Mouse (Mus musculus) hindbrain, embryonic 13.5 days (tissue): ENCODE measurements at regions not wholly inside any gene's neighbourhood (a gene's known extent, or its start where the extent isn't known, plus 50 kb on each side); places are given as distances from the start of the nearest gene placed in this dataset.
A peak's percentile ranks its signal among the peaks of the same experiment; 100 is the strongest.

Experiments used
- ATAC-seq: fragments of 200-750 bp; cut with Nextera tagmentation; 2 replicates; pipeline ENCODE4 v1.8.0; 2017; ENCODE audit warnings: moderate TSS enrichment; ENCODE audit not compliant: low FRiP score
- H3K27ac ChIP-seq: fragments of 300-500 bp; sonication (generic); 2 replicates; pipeline ENCODE4 v1.5.1; 2015; ENCODE audit warnings: inconsistent platforms, mild to moderate bottlenecking, moderate library complexity
- H3K27me3 ChIP-seq: fragments of 300-500 bp; sonication (generic); 2 replicates; pipeline ENCODE4 v1.6.1; 2015; ENCODE audit warnings: mild to moderate bottlenecking, inconsistent platforms
- H3K36me3 ChIP-seq: fragments of 300-500 bp; sonication (generic); 2 replicates; pipeline ENCODE4 v1.6.1; 2015; ENCODE audit warnings: mild to moderate bottlenecking, inconsistent platforms
- H3K4me1 ChIP-seq: fragments of 300-500 bp; sonication (generic); replicated peaks from 2 replicates; pipeline ENCODE4 v1.6.1; 2015; ENCODE audit warnings: inconsistent platforms
- H3K4me2 ChIP-seq: fragments of 300-500 bp; sonication (generic); 2 replicates; pipeline ENCODE4 v1.6.1; 2015; ENCODE audit warnings: inconsistent platforms, mild to moderate bottlenecking, moderate library complexity
- H3K4me3 ChIP-seq: fragments of 300-500 bp; sonication (generic); 2 replicates; pipeline ENCODE4 v1.5.1; 2015; ENCODE audit warnings: mild to moderate bottlenecking, inconsistent platforms
- H3K9ac ChIP-seq: fragments of 300-500 bp; sonication (generic); 2 replicates; pipeline ENCODE4 v1.6.1; 2015; ENCODE audit warnings: mild to moderate bottlenecking, inconsistent platforms
- H3K9me3 ChIP-seq: fragments of 300-500 bp; sonication (generic); 2 replicates; pipeline ENCODE4 v1.6.1; 2016; ENCODE audit warnings: inconsistent platforms
- WGBS: fragments of 180-500 bp; shearing (Covaris S2); methylation state at CpG from one replicate; pipeline ENCODE4 v1.1.7; 2015; 5-methylcytosine and 5-hydroxymethylcytosine counted together

DNA sequence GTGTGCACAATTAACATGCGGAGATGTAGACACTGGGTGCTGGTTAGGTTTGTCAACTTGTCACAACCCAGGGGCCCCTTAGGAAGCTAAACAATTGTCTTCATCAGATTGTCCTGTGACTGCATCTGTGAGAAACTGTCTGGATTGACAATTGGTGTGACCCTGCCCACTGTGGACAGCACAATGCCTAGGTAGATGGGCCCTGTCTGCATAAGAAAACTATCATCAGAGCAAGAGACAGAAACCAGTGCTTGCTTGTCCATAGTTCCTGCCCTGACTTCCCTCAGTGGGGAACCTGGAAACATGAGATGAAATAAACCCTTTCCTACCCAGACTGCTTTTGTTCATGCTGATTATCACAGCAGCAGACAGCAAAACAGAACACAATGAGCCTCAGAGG is 63.5 kb upstream of the Tyw5 start:
- H3K9me3 ChIP-seq: no peaks in the 10 kb centered on the region
- no peaks in the 10 kb centered on the region for H3K4me1 ChIP-seq
- no peak overlapping the region for H3K9ac ChIP-seq
- no peaks in the 10 kb centered on the region for H3K36me3 ChIP-seq
- WGBS: 72% methylated on average over 1 of the region's 1 CpGs
- ATAC-seq: no peak
- H3K27ac ChIP-seq: no peak overlapping the region
- H3K4me2 ChIP-seq: no peak overlapping the region
- no peak overlapping the region for H3K4me3 ChIP-seq
- H3K27me3 ChIP-seq: no peaks in the 10 kb centered on the region

DNA sequence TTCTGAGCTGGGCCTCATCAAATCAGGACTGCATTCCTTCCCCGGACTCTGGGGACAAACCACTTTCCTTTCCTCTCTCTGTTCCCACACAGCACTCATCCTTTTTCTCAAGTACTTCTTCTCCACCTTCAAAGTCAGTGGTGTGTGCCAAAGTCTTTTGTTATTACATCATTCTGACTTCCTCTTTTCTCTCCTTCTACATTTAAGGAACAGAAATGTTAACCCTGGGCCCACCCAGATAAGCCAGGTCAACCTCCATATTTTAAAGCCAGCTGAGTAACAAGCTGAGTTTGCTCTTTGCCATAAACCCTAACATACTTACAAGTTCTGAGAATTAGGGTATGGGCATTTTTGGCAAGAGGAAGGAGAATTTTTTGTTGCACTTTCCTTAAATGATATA is 65.3 kb upstream of the Tyw5 start:
- Histone ChIP-seq H3K4me2 (no peak overlapping the region), H3K27ac (no peak overlapping the region), H3K4me1 (no peaks in the 10 kb centered on the region), H3K9me3 (no peaks in the 10 kb centered on the region), H3K36me3 (no peaks in the 10 kb centered on the region), H3K27me3 (no peaks in the 10 kb centered on the region), H3K4me3 (no peak overlapping the region), H3K9ac (no peak overlapping the region)
- no peak for ATAC-seq
- 77% methylated on average over 1 of the region's 1 CpGs for WGBS

DNA sequence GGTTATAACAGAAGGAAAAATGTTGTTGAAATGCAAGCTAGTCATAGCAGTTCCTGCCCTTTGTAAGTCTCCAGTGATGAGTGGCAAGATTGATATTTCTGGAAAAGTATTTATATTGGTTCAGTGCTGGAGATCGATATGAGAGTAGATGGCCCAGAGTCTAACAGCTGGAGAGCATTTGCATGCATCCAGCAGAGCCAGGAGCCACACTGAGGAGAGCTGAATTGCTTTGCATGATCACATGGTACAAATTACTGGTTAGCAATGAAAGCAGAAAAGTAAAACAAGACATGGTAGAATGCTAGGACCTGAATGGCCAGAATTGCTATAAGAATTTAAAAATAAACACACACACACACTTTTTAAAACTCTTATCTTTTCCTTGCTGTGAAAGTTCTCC is 70.8 kb upstream of the Tyw5 start:
- no peaks in the 10 kb centered on the region for H3K4me1 ChIP-seq
- no peak overlapping the region for H3K4me2 ChIP-seq
- no peaks in the 10 kb centered on the region for H3K9me3 ChIP-seq
- H3K36me3 ChIP-seq: no peaks in the 10 kb centered on the region
- no peak for ATAC-seq
- H3K9ac ChIP-seq: no peak overlapping the region
- H3K27ac ChIP-seq: no peak overlapping the region
- H3K27me3 ChIP-seq: no peaks in the 10 kb centered on the region
- 53% methylated on average over 1 of the region's 1 CpGs for WGBS
- H3K4me3 ChIP-seq: no peak overlapping the region

DNA sequence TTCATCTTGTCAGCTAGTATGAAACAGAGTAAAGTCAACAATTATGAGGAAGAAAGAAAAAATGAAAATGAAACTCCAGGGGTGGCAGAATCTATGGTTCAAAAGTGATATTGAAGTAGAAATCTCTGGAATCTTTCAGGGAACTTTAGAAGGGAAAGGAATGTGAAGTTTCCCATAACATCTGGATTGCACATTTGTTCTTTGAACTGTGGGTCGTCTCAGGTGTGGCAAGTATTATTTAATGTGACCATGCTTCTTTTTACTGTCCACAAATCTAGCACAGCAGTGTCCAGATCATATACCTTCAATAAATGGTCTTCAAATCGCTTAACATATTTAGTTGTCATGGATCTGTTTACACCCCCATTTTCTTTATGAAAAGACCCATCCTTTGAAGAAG is 71.2 kb upstream of the Tyw5 start:
- no peak overlapping the region for H3K27ac ChIP-seq
- H3K4me2 ChIP-seq: no peak overlapping the region
- no peak overlapping the region for H3K9ac ChIP-seq
- no peaks in the 10 kb centered on the region for H3K4me1 ChIP-seq
- H3K27me3 ChIP-seq: no peaks in the 10 kb centered on the region
- WGBS: 83% methylated on average over 2 of the region's 2 CpGs
- H3K4me3 ChIP-seq: no peak overlapping the region
- ATAC-seq: no peak
- H3K9me3 ChIP-seq: no peaks in the 10 kb centered on the region
- no peaks in the 10 kb centered on the region for H3K36me3 ChIP-seq

DNA sequence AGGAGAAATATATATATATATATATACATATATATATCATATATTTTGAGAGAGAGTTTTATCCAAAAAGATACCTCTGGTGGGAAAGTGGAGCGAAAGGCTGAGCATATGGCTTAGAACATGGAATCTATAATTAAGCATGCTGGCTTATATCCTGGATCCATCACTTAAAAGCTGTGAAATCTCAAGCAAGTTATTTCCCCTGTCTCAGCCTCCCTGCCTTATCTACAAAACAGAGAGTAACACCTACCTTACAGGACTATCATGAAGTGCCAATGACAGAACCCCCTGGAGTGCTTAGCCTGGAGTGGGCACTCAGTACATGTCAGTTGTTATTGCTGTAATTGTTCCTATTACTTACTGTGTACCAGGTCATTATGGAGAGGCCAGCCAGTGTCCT is 71.9 kb upstream of the Tyw5 start:
- ATAC-seq: no peak
- Histone ChIP-seq H3K4me2 (no peak overlapping the region), H3K9me3 (no peaks in the 10 kb centered on the region), H3K9ac (no peak overlapping the region), H3K4me3 (no peak overlapping the region), H3K4me1 (no peaks in the 10 kb centered on the region), H3K36me3 (no peaks in the 10 kb centered on the region), H3K27ac (no peak overlapping the region), H3K27me3 (no peaks in the 10 kb centered on the region)
- WGBS: 94% methylated on average over 1 of the region's 1 CpGs

DNA sequence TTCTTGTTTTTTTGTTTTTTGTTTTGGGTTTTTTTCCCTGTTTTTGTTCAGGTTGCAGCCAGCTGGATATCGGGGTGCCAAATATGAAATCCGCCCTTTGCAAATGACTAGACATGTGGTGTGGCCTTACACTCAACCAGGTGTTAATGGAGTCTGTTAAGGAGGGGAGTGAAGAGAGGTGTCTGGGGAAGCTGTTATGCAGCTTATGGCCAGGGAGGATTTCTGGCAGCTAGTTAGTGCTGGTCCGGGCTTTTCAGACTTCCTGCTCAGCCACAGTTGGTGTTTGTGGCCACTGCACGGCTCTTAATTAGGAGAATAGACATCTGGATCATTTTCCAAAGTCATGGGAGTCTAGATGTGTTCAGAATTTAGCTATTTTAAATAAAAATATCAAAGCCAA is 72.7 kb upstream of the Tyw5 start:
- no peak overlapping the region for H3K4me2 ChIP-seq
- H3K27ac ChIP-seq: no peak overlapping the region
- H3K9ac ChIP-seq: no peak overlapping the region
- no peaks in the 10 kb centered on the region for H3K36me3 ChIP-seq
- 62% methylated on average over 4 of the region's 4 CpGs for WGBS
- H3K4me3 ChIP-seq: no peak overlapping the region
- ATAC-seq: no peak
- no peaks in the 10 kb centered on the region for H3K4me1 ChIP-seq
- no peaks in the 10 kb centered on the region for H3K27me3 ChIP-seq
- H3K9me3 ChIP-seq: no peaks in the 10 kb centered on the region

DNA sequence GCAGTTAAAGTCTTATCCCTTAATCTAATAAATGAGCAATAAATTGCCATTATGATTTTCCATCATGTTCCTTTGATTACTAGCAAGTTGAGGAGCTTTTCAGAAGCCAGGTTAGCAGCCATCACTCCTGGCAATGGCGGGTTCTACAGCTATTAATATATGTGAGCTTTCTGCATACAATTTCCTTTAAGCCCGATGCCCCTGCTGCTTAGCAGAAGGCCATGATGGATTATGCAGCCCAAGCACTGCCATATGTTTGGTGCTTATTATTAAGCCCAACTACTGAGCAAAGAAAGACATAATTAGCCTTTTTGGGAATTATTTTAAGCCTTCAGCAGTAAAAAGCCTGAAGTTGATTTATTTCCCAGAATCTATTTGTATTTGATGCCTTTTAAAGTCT is 82.3 kb upstream of the Tyw5 start:
- Histone ChIP-seq H3K4me1 (no peaks in the 10 kb centered on the region; the same call in 1 of the 2 replicates), H3K9ac (no peak overlapping the region), H3K36me3 (no peaks in the 10 kb centered on the region), H3K27ac (no peak overlapping the region), H3K4me3 (no peak overlapping the region), H3K9me3 (no peaks in the 10 kb centered on the region), H3K4me2 (no peak overlapping the region), H3K27me3 (no peaks in the 10 kb centered on the region)
- ATAC-seq: no peak
- 59% methylated on average over 2 of the region's 2 CpGs for WGBS

DNA sequence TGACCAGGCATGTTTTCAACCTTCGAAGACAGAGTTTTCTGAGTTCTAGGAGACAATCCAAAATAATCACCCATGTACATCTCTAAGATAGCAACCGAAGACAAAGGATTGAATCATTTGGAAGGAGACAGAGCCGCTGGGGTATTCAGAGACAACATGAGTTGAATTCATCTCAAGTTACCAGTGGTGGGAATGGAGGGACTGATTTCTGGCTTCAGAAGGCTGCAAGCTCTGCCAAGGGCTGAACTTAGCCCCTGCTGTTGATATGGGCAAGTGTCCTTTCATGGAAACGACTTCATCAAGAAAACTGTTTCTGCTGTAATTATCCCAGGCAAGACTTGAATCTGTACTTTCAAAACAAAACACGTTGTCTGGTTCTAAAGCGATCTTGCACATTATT is 82.7 kb upstream of the Tyw5 start:
- no peaks in the 10 kb centered on the region for H3K9me3 ChIP-seq
- no peaks in the 10 kb centered on the region; the same call in 1 of the 2 replicates for H3K4me1 ChIP-seq
- WGBS: 79% methylated on average over 6 of the region's 6 CpGs
- H3K27ac ChIP-seq: no peak overlapping the region
- H3K9ac ChIP-seq: no peak overlapping the region
- H3K4me2 ChIP-seq: no peak overlapping the region
- no peak for ATAC-seq
- no peaks in the 10 kb centered on the region for H3K27me3 ChIP-seq
- H3K36me3 ChIP-seq: no peaks in the 10 kb centered on the region
- no peak overlapping the region for H3K4me3 ChIP-seq

DNA sequence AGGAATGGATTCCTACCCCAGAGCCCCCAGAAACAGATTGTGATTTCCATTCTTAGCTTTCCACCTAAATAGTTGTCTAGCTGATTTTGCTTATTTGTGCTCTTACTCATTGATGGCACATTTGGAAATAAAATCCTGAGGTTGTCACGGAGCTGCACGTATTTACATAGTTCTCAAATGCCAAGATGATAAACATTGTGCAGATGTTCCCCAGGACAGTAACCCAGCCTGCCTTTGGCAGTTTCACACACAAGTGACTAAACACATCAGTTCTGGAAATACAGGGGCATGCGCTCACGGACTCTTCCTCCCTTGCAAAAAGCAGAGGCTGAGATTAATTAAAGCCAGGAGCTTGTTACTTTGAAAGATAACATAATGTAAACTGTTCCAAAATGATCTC is 83.1 kb upstream of the Tyw5 start:
- no peaks in the 10 kb centered on the region for H3K9me3 ChIP-seq
- no peak overlapping the region for H3K4me3 ChIP-seq
- WGBS: 74% methylated on average over 4 of the region's 4 CpGs
- no peak overlapping the region for H3K9ac ChIP-seq
- H3K27me3 ChIP-seq: no peaks in the 10 kb centered on the region
- H3K27ac ChIP-seq: 0 out of 2 replicates have a peak overlapping the region, but pooled peaks have one; percentile 12
- H3K4me2 ChIP-seq: no peak overlapping the region
- H3K36me3 ChIP-seq: no peaks in the 10 kb centered on the region
- H3K4me1 ChIP-seq: no peaks in the 10 kb centered on the region; the same call in 1 of the 2 replicates
- ATAC-seq: no peak

DNA sequence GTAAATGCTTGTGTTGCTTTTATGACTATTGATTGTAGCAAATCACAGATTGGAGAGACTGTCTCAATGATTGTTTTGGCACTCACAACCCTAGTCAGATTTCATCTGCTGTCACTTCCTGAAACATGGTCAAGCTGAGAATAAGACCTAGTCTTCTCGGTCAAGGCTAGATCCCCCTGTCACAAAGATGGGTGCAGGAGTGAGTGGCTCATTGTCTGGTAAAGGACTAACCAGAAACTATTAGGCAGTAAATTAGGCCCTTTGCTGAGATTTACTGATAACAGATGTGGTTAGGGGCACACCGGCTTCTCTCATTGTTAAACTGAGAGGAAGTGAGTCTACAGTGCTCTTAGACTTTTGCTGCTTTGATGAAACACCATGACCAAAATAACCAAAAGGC is 85.8 kb upstream of the Tyw5 start:
- Histone ChIP-seq H3K36me3 (no peaks in the 10 kb centered on the region), H3K4me3 (no peak overlapping the region), H3K27ac (no peak overlapping the region), H3K27me3 (no peaks in the 10 kb centered on the region), H3K9ac (no peak overlapping the region), H3K9me3 (no peaks in the 10 kb centered on the region), H3K4me2 (no peak overlapping the region), H3K4me1 (no peaks in the 10 kb centered on the region; the same call in 1 of the 2 replicates)
- ATAC-seq: no peak
- WGBS: 94% methylated on average over 2 of the region's 2 CpGs

DNA sequence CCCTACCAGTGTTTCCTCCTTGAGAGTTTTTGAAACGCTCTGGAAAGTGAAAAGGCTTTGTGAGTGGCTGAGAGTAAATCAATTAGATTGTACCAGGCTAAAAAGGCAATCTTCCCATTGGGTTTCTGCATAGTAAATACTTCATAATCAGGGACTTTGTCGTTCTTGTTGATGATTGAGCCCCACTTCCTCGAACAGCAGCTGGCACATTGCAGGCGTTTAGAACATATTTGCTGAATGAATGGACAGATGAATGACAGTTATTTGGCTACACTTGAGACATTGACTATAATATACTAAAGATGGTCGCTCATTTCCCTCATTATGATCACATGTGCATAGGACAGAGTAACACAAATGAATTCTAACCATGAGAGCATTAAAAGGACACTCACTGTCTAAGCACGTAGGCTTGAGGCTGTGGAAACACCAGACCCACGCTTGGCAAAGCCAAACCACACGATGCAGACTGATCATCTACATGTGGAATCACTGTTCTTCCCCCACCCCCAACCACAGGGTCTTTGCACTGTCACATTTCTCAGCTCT is 90.7 kb upstream of the Tyw5 start:
- WGBS: 67% methylated on average over 8 of the region's 8 CpGs
- no peaks in the 10 kb centered on the region for H3K9me3 ChIP-seq
- no peak overlapping the region for H3K4me2 ChIP-seq
- no peak overlapping the region for H3K9ac ChIP-seq
- no peak overlapping the region for H3K4me3 ChIP-seq
- no peaks in the 10 kb centered on the region for H3K36me3 ChIP-seq
- no peaks in the 10 kb centered on the region for H3K27me3 ChIP-seq
- H3K4me1 ChIP-seq: no peaks in the 10 kb centered on the region
- ATAC-seq: no peak
- no peak overlapping the region for H3K27ac ChIP-seq

DNA sequence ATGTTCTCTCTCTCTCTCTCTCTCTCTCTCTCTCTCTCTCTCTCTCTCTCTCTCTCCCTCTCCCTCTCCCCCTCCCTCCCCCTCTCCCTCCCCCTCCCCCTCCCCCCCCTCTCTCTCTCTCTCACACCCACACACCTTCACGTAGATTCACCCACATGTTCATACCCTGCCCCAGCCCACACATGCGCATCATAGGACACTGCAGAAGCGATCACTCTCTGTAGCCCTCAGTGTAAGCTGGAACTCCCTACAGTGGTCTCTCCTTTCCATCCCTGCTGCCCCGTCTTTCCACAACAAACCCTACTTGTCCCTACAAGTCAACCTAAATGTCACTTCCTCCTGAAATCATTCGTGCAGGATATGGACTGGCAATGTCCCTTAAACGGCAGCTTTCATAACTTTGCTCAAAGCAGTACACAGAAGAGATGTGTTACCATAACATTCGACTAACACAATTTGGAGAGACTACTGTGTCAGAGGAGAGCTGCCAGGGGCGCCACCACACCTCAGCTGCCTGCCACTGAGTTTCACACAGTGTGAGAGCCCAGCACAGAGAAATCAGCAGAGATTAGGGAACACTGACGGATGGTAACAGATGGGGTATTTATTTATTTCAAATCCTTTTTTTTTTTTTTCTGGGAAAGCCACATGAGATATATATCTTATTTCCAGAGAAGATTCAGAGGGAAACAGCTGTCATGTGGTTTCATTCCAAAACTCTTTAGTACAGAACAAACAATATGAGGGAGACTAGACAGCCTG is 103.6 kb upstream of the Tyw5 start:
- no peak overlapping the region for H3K9ac ChIP-seq
- no peaks in the 10 kb centered on the region for H3K9me3 ChIP-seq
- 80% methylated on average over 8 of the region's 9 CpGs for WGBS
- H3K4me2 ChIP-seq: no peak overlapping the region
- H3K4me1 ChIP-seq: no peaks in the 10 kb centered on the region
- H3K36me3 ChIP-seq: no peaks in the 10 kb centered on the region
- no peak for ATAC-seq
- H3K4me3 ChIP-seq: no peak overlapping the region
- H3K27ac ChIP-seq: no peak overlapping the region
- no peaks in the 10 kb centered on the region for H3K27me3 ChIP-seq

DNA sequence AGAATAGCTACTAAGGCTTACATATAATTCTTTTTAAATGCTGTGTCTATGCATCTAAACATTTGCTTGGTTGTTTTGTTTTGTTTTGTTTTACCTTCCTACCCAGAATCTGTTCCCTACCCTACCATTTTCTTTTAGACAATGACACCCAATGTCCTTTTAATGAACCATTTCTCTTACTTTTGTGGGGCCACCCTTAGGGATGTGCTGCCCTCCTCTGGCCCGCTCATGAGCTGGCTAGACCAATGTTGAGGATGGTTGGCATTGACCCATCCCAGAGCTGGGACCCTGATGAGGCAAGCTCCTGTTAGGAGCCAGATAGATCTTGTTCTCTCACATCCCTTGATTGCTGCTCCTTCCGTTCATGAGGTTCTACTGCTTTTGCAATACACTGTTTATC is 105.0 kb upstream of the Tyw5 start:
- no peak for ATAC-seq
- H3K4me1 ChIP-seq: no peaks in the 10 kb centered on the region
- H3K9ac ChIP-seq: no peak overlapping the region
- no peaks in the 10 kb centered on the region for H3K9me3 ChIP-seq
- no peaks in the 10 kb centered on the region for H3K27me3 ChIP-seq
- no peak overlapping the region for H3K27ac ChIP-seq
- no peak overlapping the region for H3K4me3 ChIP-seq
- WGBS: 93% methylated on average over 2 of the region's 2 CpGs
- H3K36me3 ChIP-seq: no peaks in the 10 kb centered on the region
- H3K4me2 ChIP-seq: no peak overlapping the region
